Mouse (Mus musculus): ENCODE data around the gene Slc25a16. TPM values are rescaled to one million over a fixed set of nuclear protein-coding genes. Genes with fewer than 3 reads are reported as not detected.
"Not testable (repeated sequence)": the region's sequence is repeated elsewhere in the genome, so short reads cannot be mapped to it uniquely, and the experiment has no call there.

The Slc25a16 gene
- polyA plus RNA-seq, 1 experiment from 2014 or later, result 11.3 TPM

GRCm38 (mm10) chr10:62893356-62893884, 27.0 kb upstream of the Slc25a16 start:
- 75% methylated on average over 6 of the region's 6 CpGs for WGBS
- H3K9me3 ChIP-seq (replicated peaks), result no peaks in the 10 kb centered on the region

GRCm38 (mm10) chr10:62894447-62894846, 26.0 kb upstream of the Slc25a16 start:
- 75% methylated on average over 3 of the region's 3 CpGs for WGBS
- H3K36me3 ChIP-seq, result no peaks in the 10 kb centered on the region
- no peak overlapping the region for H3K27ac ChIP-seq
- no peaks in the 10 kb centered on the region for H3K9me3 ChIP-seq (replicated peaks)
- H3K27me3 ChIP-seq (ENCODE audit: low read depth, poor library complexity, severe bottlenecking), result no peaks in the 10 kb centered on the region
- no peak for DNase-seq (ENCODE audit: low spot score)
- H3K4me3 ChIP-seq, result no peak overlapping the region
- no peaks in the 10 kb centered on the region for H3K4me1 ChIP-seq

More at GRCm38 (mm10) chr10:62893356-62893884, 27.0 kb upstream of the Slc25a16 start:
- Histone ChIP-seq H3K27ac (no peak overlapping the region), H3K27me3 (ENCODE audit: low read depth, poor library complexity, severe bottlenecking) (no peaks in the 10 kb centered on the region), H3K4me1 (no peaks in the 10 kb centered on the region), H3K4me3 (no peak overlapping the region), H3K36me3 (no peaks in the 10 kb centered on the region)
- DNase-seq (ENCODE audit: low spot score), result no peak

- Histone ChIP-seq H3K27ac (no peak overlapping the region), H3K27me3 (ENCODE audit: low read depth, poor library complexity, severe bottlenecking) (no peaks in the 10 kb centered on the region), H3K36me3 (no peaks in the 10 kb centered on the region), H3K4me1 (no peaks in the 10 kb centered on the region), H3K4me3 (no peak overlapping the region), H3K9me3 (replicated peaks) (no peaks in the 10 kb centered on the region)
- no peak for DNase-seq (ENCODE audit: low spot score)
- 85% methylated on average over 6 of the region's 6 CpGs for WGBS
These were observed 25.0 kb upstream of the Slc25a16 start for GRCm38 (mm10) chr10:62895386-62895785.

DNA sequence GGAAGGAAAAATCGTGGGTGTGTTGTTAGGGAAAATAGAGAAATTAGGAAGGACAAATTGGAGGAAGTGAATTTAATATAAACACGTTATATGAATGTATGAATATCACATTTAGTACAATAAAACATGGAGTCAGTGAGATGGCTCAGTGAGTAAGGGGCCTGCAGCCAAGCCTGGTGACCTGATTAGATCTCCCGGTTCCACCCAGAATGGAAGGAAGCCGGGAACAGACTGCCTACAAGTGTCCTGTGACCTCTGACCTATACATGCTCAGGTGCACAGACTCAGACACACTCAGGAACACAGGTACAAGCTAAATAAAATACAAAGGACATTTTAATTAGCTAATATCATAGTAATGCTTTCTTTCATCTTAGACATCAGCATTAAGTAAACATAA, 24.4 kb upstream of the Slc25a16 start:
- Histone ChIP-seq H3K27me3 (ENCODE audit: low read depth, poor library complexity, severe bottlenecking) (no peaks in the 10 kb centered on the region), H3K4me3 (no peak overlapping the region), H3K27ac (no peak overlapping the region), H3K36me3 (no peaks in the 10 kb centered on the region), H3K4me1 (no peaks in the 10 kb centered on the region), H3K9me3 (replicated peaks) (no peaks in the 10 kb centered on the region)
- 83% methylated on average over 4 of the region's 4 CpGs for WGBS
- DNase-seq (ENCODE audit: low spot score), result no peak

GRCm38 (mm10) chr10:62896774-62897173, 23.7 kb upstream of the Slc25a16 start:
- Histone ChIP-seq H3K27ac (no peak overlapping the region), H3K36me3 (no peaks in the 10 kb centered on the region), H3K27me3 (ENCODE audit: low read depth, poor library complexity, severe bottlenecking) (no peaks in the 10 kb centered on the region), H3K9me3 (replicated peaks) (no peaks in the 10 kb centered on the region), H3K4me3 (no peak overlapping the region), H3K4me1 (no peaks in the 10 kb centered on the region)
- no peak for DNase-seq (ENCODE audit: low spot score)
- 80% methylated on average over 4 of the region's 4 CpGs for WGBS

- Histone ChIP-seq H3K4me1 (no peaks in the 10 kb centered on the region), H3K4me3 (no peak overlapping the region), H3K9me3 (replicated peaks) (no peaks in the 10 kb centered on the region), H3K27me3 (ENCODE audit: low read depth, poor library complexity, severe bottlenecking) (no peaks in the 10 kb centered on the region), H3K36me3 (no peaks in the 10 kb centered on the region), H3K27ac (no peak overlapping the region)
- 94% methylated on average over 3 of the region's 3 CpGs for WGBS
- no peak for DNase-seq (ENCODE audit: low spot score)
These were observed 23.0 kb upstream of the Slc25a16 start for GRCm38 (mm10) chr10:62897437-62897836.

DNA sequence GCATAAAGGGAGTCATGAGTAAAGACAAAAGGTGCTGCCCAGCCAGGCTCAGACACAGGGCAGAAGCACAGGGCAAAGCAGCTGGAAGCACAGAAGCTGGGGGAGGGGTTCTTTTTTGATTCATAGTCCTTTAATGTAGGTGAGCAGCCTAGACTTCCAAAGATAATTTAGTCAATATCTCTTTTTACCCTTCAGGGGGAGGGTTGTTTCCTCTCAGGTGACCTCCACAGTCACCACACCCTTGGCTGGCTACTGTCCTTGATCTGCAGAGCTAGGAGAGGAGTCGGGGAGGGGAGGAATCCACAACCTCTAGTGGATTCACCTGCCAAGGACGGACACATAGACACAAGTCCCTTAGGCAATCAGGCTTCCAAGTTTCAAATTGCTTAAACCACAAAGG, 22.4 kb upstream of the Slc25a16 start:
- WGBS, result 85% methylated on average over 2 of the region's 2 CpGs

GRCm38 (mm10) chr10:62900144-62900543, 20.3 kb upstream of the Slc25a16 start:
- no peak for DNase-seq (ENCODE audit: low spot score)
- H3K4me3 ChIP-seq, result no peak overlapping the region
- 94% methylated on average over 4 of the region's 4 CpGs for WGBS
- no peaks in the 10 kb centered on the region for H3K9me3 ChIP-seq (replicated peaks)
- H3K36me3 ChIP-seq, result no peaks in the 10 kb centered on the region
- H3K4me1 ChIP-seq, result no peaks in the 10 kb centered on the region
- H3K27ac ChIP-seq, result no peak overlapping the region
- no peaks in the 10 kb centered on the region for H3K27me3 ChIP-seq (ENCODE audit: low read depth, poor library complexity, severe bottlenecking)

More for the DNA sequence above, 22.4 kb upstream of the Slc25a16 start:
- Histone ChIP-seq H3K4me1 (no peaks in the 10 kb centered on the region), H3K36me3 (no peaks in the 10 kb centered on the region), H3K9me3 (replicated peaks) (no peaks in the 10 kb centered on the region), H3K27ac (no peak overlapping the region), H3K4me3 (no peak overlapping the region), H3K27me3 (ENCODE audit: low read depth, poor library complexity, severe bottlenecking) (no peaks in the 10 kb centered on the region)
- DNase-seq (ENCODE audit: low spot score), result no peak

DNA sequence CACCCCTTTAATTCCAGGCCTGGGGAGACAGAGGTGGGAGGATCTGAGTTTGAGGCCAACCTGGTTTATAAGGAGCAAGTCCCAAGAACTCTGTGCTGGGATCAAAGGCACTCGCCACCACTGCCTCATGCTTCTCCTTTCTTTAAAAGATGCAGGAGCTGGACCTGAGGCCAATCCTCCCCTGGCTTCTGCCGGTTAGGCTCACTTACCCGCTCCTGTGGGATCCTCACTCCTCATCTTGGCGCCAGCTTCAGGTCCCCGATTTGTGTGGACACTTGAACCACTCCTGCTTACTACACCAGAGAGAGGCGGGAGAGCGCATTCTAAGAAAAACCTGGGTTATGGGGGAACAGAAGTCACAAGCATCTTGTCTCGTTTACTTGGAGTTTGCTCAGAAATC, 18.6 kb upstream of the Slc25a16 start:
- 35% methylated on average over 8 of the region's 8 CpGs for WGBS
- H3K27me3 ChIP-seq (ENCODE audit: low read depth, poor library complexity, severe bottlenecking), result no peaks in the 10 kb centered on the region
- no peak overlapping the region for H3K4me3 ChIP-seq
- H3K27ac ChIP-seq, result peak overlapping the region; percentile 42; the same call in 1 of the 2 replicates
- H3K36me3 ChIP-seq, result no peaks in the 10 kb centered on the region
- no peaks in the 10 kb centered on the region for H3K4me1 ChIP-seq
- no peaks in the 10 kb centered on the region for H3K9me3 ChIP-seq (replicated peaks)
- DNase-seq (ENCODE audit: low spot score), result no peak

DNA sequence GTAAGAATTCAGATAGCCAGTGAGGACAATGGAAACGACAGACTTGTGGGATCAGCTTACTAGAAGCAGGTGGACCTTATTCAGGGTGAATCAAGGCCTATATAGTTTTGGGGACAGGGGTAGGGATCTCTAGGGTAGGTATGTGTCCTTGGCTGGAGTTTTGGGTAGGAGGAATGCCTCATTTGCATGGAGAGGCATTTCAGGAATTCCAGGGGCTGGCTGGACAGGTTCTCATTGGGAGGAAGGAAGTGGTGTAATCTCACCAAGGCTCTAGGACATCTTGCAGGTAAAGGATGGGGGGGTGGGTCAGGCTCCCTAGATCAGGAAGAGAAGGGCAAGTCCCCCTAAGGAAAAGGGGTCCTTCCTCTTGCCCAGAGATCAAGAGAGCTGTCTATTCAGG, 17.6 kb upstream of the Slc25a16 start:
- H3K27me3 ChIP-seq (ENCODE audit: low read depth, poor library complexity, severe bottlenecking), result no peaks in the 10 kb centered on the region
- 57% methylated on average over 1 of the region's 1 CpGs for WGBS
- H3K4me1 ChIP-seq, result no peaks in the 10 kb centered on the region
- H3K27ac ChIP-seq, result no peak overlapping the region
- no peak for DNase-seq (ENCODE audit: low spot score)
- no peaks in the 10 kb centered on the region for H3K36me3 ChIP-seq
- no peaks in the 10 kb centered on the region for H3K9me3 ChIP-seq (replicated peaks)
- H3K4me3 ChIP-seq, result no peak overlapping the region

GRCm38 (mm10) chr10:62906336-62906735, 14.1 kb upstream of the Slc25a16 start:
- Histone ChIP-seq H3K27ac (no peak overlapping the region), H3K27me3 (ENCODE audit: low read depth, poor library complexity, severe bottlenecking) (no peaks in the 10 kb centered on the region), H3K4me3 (no peak overlapping the region), H3K9me3 (replicated peaks) (no peaks in the 10 kb centered on the region), H3K4me1 (no peaks in the 10 kb centered on the region), H3K36me3 (no peaks in the 10 kb centered on the region)
- 94% methylated on average over 7 of the region's 7 CpGs for WGBS
- no peak for DNase-seq (ENCODE audit: low spot score)

DNA sequence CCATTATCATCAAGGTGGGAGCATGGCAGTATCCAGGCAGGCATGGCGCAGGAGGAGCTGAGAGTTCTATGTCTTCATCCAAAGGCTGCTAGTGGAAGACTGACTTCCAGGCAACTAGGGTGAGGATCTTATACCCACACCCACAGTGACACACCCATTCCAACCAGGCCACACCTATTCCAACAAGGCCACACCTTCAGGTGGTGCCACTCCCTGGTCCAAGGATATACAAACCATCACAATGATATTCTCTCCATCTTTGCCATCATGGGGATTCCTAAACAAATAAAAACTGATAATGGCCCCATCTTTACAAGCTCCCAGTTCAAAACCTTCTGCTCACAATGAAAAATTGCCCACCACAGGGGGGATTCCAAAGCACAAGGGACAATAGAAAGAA, 11.5 kb upstream of the Slc25a16 start, which contains the start of gene Tet1:
Tet1 (minus strand) TSS at position 101 of the 400 bp plus-strand sequence.
- H3K4me3 ChIP-seq, H3K27ac ChIP-seq: not testable (repeated sequence)

DNA sequence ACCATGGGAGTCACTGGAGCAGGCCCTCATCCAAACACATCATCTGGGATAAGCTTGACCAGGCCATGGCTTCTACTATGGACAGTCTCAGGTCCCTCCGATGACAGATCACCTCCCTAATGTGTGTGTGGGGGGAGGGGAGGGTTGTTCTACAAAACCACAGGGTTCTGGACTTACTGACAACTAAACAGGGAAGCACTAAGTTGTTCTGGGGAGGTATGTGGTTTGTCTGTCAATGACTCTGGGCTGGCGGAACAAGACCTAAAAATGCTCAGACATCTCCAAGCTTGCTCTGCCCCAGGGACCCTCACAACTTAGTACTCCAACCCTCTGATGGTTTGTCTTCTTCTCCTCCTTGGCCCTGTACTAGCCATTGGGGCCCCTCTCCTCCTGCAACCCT, 9.3 kb upstream of the Slc25a16 start:
- no peak for DNase-seq (ENCODE audit: low spot score)
- no peaks in the 10 kb centered on the region for H3K4me1 ChIP-seq
- WGBS, result 91% methylated on average over 2 of the region's 2 CpGs
- H3K27ac ChIP-seq, result no peak overlapping the region
- no peaks in the 10 kb centered on the region for H3K36me3 ChIP-seq
- no peak overlapping the region for H3K4me3 ChIP-seq
- H3K9me3 ChIP-seq (replicated peaks), result no peaks in the 10 kb centered on the region
- H3K27me3 ChIP-seq (ENCODE audit: low read depth, poor library complexity, severe bottlenecking), result no peaks in the 10 kb centered on the region

More for the DNA sequence above, 11.5 kb upstream of the Slc25a16 start, which contains the start of gene Tet1:
- not testable (repeated sequence) for H3K27me3 ChIP-seq (ENCODE audit: low read depth, poor library complexity, severe bottlenecking); H3K9me3 ChIP-seq (replicated peaks); H3K4me1 ChIP-seq; DNase-seq (ENCODE audit: low spot score); H3K36me3 ChIP-seq
- no CpG with 5 or more reads among the region's 1 CpGs for WGBS

GRCm38 (mm10) chr10:62918985-62919384, 1.4 kb upstream of the Slc25a16 start:
- 81% methylated on average over 3 of the region's 3 CpGs for WGBS
- H3K4me1 ChIP-seq, result peaks cover 16% of the 10 kb centered on the region

More at GRCm38 (mm10) chr10:62918985-62919384, 1.4 kb upstream of the Slc25a16 start:
- no peak overlapping the region for H3K4me3 ChIP-seq
- H3K9me3 ChIP-seq (replicated peaks), result no peaks in the 10 kb centered on the region
- H3K36me3 ChIP-seq, result no peaks in the 10 kb centered on the region
- H3K27me3 ChIP-seq (ENCODE audit: low read depth, poor library complexity, severe bottlenecking), result no peaks in the 10 kb centered on the region
- H3K27ac ChIP-seq, result no peak overlapping the region
- DNase-seq (ENCODE audit: low spot score), result no peak

Measured in limb, embryonic 10.5 days (tissue).